Mouse (Mus musculus) kidney, embryonic 14.5 days (tissue): ENCODE results near the gene Olfr585. TPM values are rescaled to one million over a fixed set of nuclear protein-coding genes. Genes with fewer than 3 reads are reported as not detected.

Source experiments
- ATAC-seq: fragments of 200-750 bp; cut with Nextera tagmentation; 2 replicates; pipeline ENCODE4 v1.8.0; 2017; ENCODE audit warnings: moderate number of reproducible peaks, mild to moderate bottlenecking, moderate TSS enrichment, moderate library complexity; ENCODE audit not compliant: low FRiP score, low TSS enrichment
- H3K27ac ChIP-seq: fragments of 300-500 bp; sonication (generic); 2 replicates; pipeline ENCODE4 v1.5.1; 2014; ENCODE audit warnings: low read depth, mild to moderate bottlenecking, low read length, moderate library complexity, mixed read lengths
- H3K27me3 ChIP-seq: fragments of 300-500 bp; sonication (generic); 2 replicates; pipeline ENCODE4 v1.6.1; 2014; ENCODE audit warnings: mild to moderate bottlenecking, low read length; ENCODE audit not compliant: control insufficient read depth, insufficient read depth
- H3K36me3 ChIP-seq: fragments of 300-500 bp; sonication (generic); 2 replicates; pipeline ENCODE4 v1.6.1; 2014; ENCODE audit warnings: low read length, mixed read lengths; ENCODE audit not compliant: control insufficient read depth, insufficient read depth
- H3K4me1 ChIP-seq: fragments of 300-500 bp; sonication (generic); 2 replicates; pipeline ENCODE4 v1.6.1; 2014; ENCODE audit warnings: low read length, mixed read lengths; ENCODE audit not compliant: control insufficient read depth, insufficient read depth
- H3K4me2 ChIP-seq: fragments of 300-500 bp; sonication (generic); replicated peaks from 2 replicates; pipeline ENCODE4 v1.6.1; 2014; ENCODE audit warnings: low read depth, mild to moderate bottlenecking, low read length
- H3K4me3 ChIP-seq: fragments of 300-500 bp; sonication (generic); 2 replicates; pipeline ENCODE4 v1.5.1; 2014; ENCODE audit warnings: mild to moderate bottlenecking, low read length
- H3K9ac ChIP-seq: fragments of 300-500 bp; sonication (generic); 2 replicates; pipeline ENCODE4 v1.6.1; 2014; ENCODE audit warnings: low read depth, mild to moderate bottlenecking, low read length, moderate library complexity
- H3K9me3 ChIP-seq: fragments of 300-500 bp; sonication (generic); 2 replicates; pipeline ENCODE4 v1.6.1; 2016; ENCODE audit warnings: low read length; ENCODE audit not compliant: control insufficient read depth
- WGBS: fragments of 180-500 bp; shearing (Covaris S2); extraction: QIAGEN DNeasy Blood & Tissue Kit; methylation state at CpG from one replicate; pipeline ENCODE4 v1.1.7; 2014; 5-methylcytosine and 5-hydroxymethylcytosine counted together
- polyA plus RNA-seq: library from polyadenylated mRNA; unstranded; fragments of >200 nt; fragmentation: Nextera tagmentation; extraction: Ambion mirVana; gene quantifications from 2 replicates; pipeline ENCODE4 v1.2.1, GENCODE M21; 2014

Gene Olfr585
- not detected in 2 replicates for polyA plus RNA-seq

DNA sequence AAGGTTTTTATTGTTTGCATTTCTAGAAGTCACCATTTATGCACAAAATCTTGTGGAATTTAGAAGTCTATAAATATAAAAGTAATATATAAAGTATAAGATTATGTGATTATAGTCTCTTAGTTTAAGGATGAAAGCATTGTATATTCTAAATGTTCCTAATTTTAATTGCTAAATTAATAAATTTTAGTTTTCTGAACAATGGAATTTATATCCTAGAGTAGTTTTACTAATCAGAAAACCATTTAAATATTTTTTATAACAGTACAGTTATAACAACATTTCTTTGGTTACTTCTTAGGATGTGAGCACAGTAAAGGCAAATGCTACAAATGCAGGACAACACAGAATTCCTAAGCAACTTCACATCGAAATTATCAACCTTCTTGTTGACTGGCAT is at the start of gene Olfr585:
Gene Olfr585 (plus strand): TSS at position 301 of the 400 bp plus-strand sequence.
- no peak for ATAC-seq
- no peaks in the 10 kb centered on the region for H3K36me3 ChIP-seq
- no peak within 1 kb of the TSS for H3K9ac ChIP-seq
- no peaks in the 10 kb centered on the region for H3K9me3 ChIP-seq
- H3K27ac ChIP-seq, result no peak within 1 kb of the TSS
- H3K4me2 ChIP-seq, result no peak within 1 kb of the TSS
- no peak within 1 kb of the TSS for H3K4me3 ChIP-seq
- H3K27me3 ChIP-seq, result no peaks in the 10 kb centered on the region
- 95% methylated on average over 1 of the region's 1 CpGs for WGBS
- H3K4me1 ChIP-seq, result no peaks in the 10 kb centered on the region

DNA sequence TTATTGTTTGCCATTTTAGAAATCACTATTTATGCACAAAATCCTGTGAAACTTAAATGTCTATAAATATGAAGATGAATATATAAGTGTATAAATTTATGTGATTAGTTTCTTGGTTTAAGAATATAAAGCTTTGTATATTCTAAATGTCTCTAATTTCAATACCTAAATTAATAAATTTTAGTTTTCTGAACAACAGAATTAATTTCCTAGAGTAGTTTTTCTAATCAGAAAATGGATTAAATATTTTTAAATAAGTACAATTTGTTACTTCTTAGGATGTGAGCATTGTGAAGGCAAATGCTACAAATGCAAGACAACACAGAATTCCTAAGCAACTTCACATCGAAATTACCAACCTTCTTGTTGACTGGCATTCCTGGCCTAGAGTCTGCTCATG is 46.5 kb upstream of the Olfr585 start, which contains the start of gene Olfr583:
Gene Olfr583 (plus strand): TSS at position 301 of the 400 bp plus-strand sequence.
- no peak within 1 kb of the TSS for H3K4me3 ChIP-seq
- H3K9me3 ChIP-seq, result no peaks in the 10 kb centered on the region
- 92% methylated on average over 1 of the region's 1 CpGs for WGBS
- no peaks in the 10 kb centered on the region for H3K4me1 ChIP-seq
- no peak within 1 kb of the TSS for H3K4me2 ChIP-seq
- no peaks in the 10 kb centered on the region for H3K27me3 ChIP-seq
- no peak within 1 kb of the TSS for H3K27ac ChIP-seq
- no peaks in the 10 kb centered on the region for H3K36me3 ChIP-seq
- no peak for ATAC-seq
- H3K9ac ChIP-seq, result no peak within 1 kb of the TSS

DNA sequence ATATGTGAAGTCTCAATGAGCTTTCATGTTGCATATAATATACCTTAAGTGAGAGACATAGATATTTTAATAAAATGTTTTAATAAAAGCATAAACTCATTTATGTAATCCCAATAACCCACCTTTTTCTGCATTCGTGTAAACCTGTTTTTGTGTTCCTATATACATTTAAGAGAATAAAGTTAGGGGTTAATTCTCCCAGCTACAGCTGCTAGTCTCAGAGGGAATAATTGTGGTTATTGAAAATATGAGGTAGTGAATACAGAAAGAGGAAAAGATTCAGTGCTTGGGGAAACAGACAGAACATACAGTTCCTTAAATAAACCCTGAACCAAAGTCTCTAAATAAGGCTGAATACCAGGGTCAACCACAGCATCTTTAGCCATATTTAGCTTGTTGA is 15.9 kb upstream of the Olfr585 start, which contains the start of gene Olfr584:
Gene Olfr584 (plus strand): TSS at position 301 of the 400 bp plus-strand sequence.
- no peaks in the 10 kb centered on the region for H3K27me3 ChIP-seq
- H3K9ac ChIP-seq, result no peak within 1 kb of the TSS
- H3K36me3 ChIP-seq, result no peaks in the 10 kb centered on the region
- WGBS, result 83% methylated on average over 1 of the region's 1 CpGs
- H3K9me3 ChIP-seq, result peaks cover 5% of the 10 kb centered on the region; the same call in 1 of the 2 replicates
- ATAC-seq, result no peak
- H3K4me1 ChIP-seq, result no peaks in the 10 kb centered on the region
- H3K27ac ChIP-seq, result no peak within 1 kb of the TSS
- no peak within 1 kb of the TSS for H3K4me3 ChIP-seq
- H3K4me2 ChIP-seq, result no peak within 1 kb of the TSS

DNA sequence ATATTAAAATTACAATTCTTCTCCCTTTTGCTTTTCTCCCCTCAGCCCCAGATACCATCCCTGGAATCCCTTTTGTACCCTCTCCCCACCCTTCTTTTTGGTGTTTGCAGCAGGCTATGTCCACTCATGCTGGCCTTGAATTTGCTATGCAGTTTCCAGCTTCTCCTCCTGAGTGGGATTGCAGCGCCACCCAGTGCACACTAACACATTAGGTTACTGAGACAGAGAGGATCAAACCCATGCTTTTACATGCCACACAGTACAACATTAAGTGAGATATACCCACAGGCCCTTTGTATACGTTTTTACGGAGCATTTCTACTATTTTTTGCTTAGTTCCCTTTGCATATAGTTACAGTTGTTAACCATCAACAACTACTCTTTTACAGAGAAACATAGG is 21.9 kb downstream of the Olfr585 start:
- WGBS, result 64% methylated on average over 3 of the region's 3 CpGs
- H3K9me3 ChIP-seq, result no peaks in the 10 kb centered on the region
- H3K4me1 ChIP-seq, result no peaks in the 10 kb centered on the region
- no peak for ATAC-seq
- H3K4me2 ChIP-seq, result no peak overlapping the region
- no peak overlapping the region for H3K4me3 ChIP-seq
- H3K36me3 ChIP-seq, result no peaks in the 10 kb centered on the region
- no peak overlapping the region for H3K9ac ChIP-seq
- no peak overlapping the region for H3K27ac ChIP-seq
- no peaks in the 10 kb centered on the region for H3K27me3 ChIP-seq

DNA sequence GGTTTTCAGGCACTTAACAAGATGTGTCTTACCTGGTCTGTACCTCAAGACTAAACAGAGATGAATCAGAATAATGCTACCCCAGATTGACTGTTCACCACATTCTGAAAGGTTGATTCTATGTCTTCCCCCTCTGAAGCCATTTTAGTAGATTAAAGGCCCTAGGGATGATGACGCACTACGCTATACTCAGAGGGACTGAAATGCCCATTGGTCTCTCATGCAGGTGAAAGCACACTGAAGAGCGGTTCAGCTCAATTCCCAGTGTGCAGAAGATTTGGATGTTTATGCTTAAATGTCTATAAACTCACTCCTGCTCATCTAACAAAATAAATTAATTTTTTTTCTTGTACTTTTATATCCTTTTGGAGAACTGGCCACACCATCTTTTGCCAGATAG is 28.0 kb downstream of the Olfr585 start, which contains the start of gene Olfr586:
Gene Olfr586 (minus strand): TSS at position 101 of the 400 bp plus-strand sequence.
- H3K9ac ChIP-seq, result no peak within 1 kb of the TSS
- H3K9me3 ChIP-seq, result no peaks in the 10 kb centered on the region
- H3K4me3 ChIP-seq, result no peak within 1 kb of the TSS
- no peak within 1 kb of the TSS for H3K27ac ChIP-seq
- 86% methylated on average over 3 of the region's 3 CpGs for WGBS
- no peaks in the 10 kb centered on the region for H3K36me3 ChIP-seq
- no peak within 1 kb of the TSS for H3K4me2 ChIP-seq
- H3K4me1 ChIP-seq, result no peaks in the 10 kb centered on the region
- no peak for ATAC-seq
- H3K27me3 ChIP-seq, result no peaks in the 10 kb centered on the region

DNA sequence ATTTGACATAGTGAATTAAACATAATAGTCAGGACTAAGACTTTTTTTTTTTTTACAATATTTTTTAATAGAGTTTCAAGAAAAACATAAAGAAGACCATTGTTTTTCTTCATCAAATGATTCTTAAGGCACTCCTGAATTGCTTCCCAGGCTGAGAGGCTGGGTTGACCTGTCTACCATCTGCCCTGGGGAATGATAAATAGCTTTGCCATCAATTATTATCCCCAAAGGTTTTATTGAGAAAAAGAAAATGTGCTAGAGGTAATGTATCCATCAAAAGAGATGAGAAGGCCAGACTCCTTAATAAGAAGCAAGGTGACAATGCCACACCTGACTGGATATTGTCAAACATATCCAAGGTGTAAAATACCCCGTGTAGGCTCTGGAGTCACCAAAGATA is 43.1 kb downstream of the Olfr585 start, which contains the start of gene Olfr588-ps1:
Gene Olfr588-ps1 (plus strand): TSS at position 301 of the 400 bp plus-strand sequence.
- no peak within 1 kb of the TSS for H3K4me2 ChIP-seq
- H3K9ac ChIP-seq, result no peak within 1 kb of the TSS
- H3K9me3 ChIP-seq, result no peaks in the 10 kb centered on the region
- no peaks in the 10 kb centered on the region for H3K4me1 ChIP-seq
- H3K4me3 ChIP-seq, result no peak within 1 kb of the TSS
- no peaks in the 10 kb centered on the region for H3K27me3 ChIP-seq
- 90% methylated on average over 1 of the region's 1 CpGs for WGBS
- no peaks in the 10 kb centered on the region for H3K36me3 ChIP-seq
- ATAC-seq, result no peak
- no peak within 1 kb of the TSS for H3K27ac ChIP-seq

Other genes starting within 250 kb of the Olfr585 start
- not detected in 2 replicates for gene Olfr566, start 239.0 kb upstream of the Olfr585 start, polyA plus RNA-seq
- gene Olfr568, start 220.6 kb upstream of the Olfr585 start, polyA plus RNA-seq, result not detected in 2 replicates
- not detected in 2 replicates for gene Olfr569, start 206.8 kb upstream of the Olfr585 start, polyA plus RNA-seq
- gene Olfr570, start 203.1 kb upstream of the Olfr585 start, polyA plus RNA-seq, result not detected in 2 replicates
- gene Olfr571, start 180.2 kb upstream of the Olfr585 start, polyA plus RNA-seq, result not detected in 2 replicates
- gene Olfr572, start 173.3 kb upstream of the Olfr585 start, polyA plus RNA-seq, result not detected in 2 replicates
- not detected in 2 replicates for gene Olfr573-ps1, start 155.1 kb upstream of the Olfr585 start, polyA plus RNA-seq
- gene Olfr574, start 149.3 kb upstream of the Olfr585 start, polyA plus RNA-seq, result not detected in 2 replicates
- gene Olfr575, start 138.9 kb upstream of the Olfr585 start, polyA plus RNA-seq, result not detected in 2 replicates
- gene Olfr576, start 135.1 kb upstream of the Olfr585 start, polyA plus RNA-seq, result not detected in 2 replicates
- not detected in 2 replicates for gene Olfr577, start 121.8 kb upstream of the Olfr585 start, polyA plus RNA-seq
- gene Olfr578, start 108.4 kb upstream of the Olfr585 start, polyA plus RNA-seq, result not detected in 2 replicates
- not detected in 2 replicates for gene Olfr582, start 59.7 kb upstream of the Olfr585 start, polyA plus RNA-seq
- gene Olfr583, start 46.4 kb upstream of the Olfr585 start, polyA plus RNA-seq, result not detected in 2 replicates
- not detected in 2 replicates for gene Olfr584, start 15.8 kb upstream of the Olfr585 start, polyA plus RNA-seq
- not detected in 2 replicates for gene Olfr586, start 27.9 kb downstream of the Olfr585 start, polyA plus RNA-seq
- not detected in 2 replicates for gene Olfr588-ps1, start 43.2 kb downstream of the Olfr585 start, polyA plus RNA-seq
- not detected in 2 replicates for gene Olfr589, start 58.6 kb downstream of the Olfr585 start, polyA plus RNA-seq
- not detected in 2 replicates for gene Olfr591, start 80.6 kb downstream of the Olfr585 start, polyA plus RNA-seq
- gene Olfr592, start 87.1 kb downstream of the Olfr585 start, polyA plus RNA-seq, result not detected in 2 replicates
- gene Olfr593, start 114.1 kb downstream of the Olfr585 start, polyA plus RNA-seq, result not detected in 2 replicates
- not detected in 2 replicates for gene Olfr594, start 119.3 kb downstream of the Olfr585 start, polyA plus RNA-seq
- not detected in 2 replicates for gene Usp17ld, start 154.8 kb downstream of the Olfr585 start, polyA plus RNA-seq
- not detected in 2 replicates for gene Olfr596, start 207.9 kb downstream of the Olfr585 start, polyA plus RNA-seq
- gene Olfr597, start 218.6 kb downstream of the Olfr585 start, polyA plus RNA-seq, result not detected in 2 replicates
- not detected in 2 replicates for gene Olfr598, start 225.8 kb downstream of the Olfr585 start, polyA plus RNA-seq
- gene Olfr599, start 238.2 kb downstream of the Olfr585 start, polyA plus RNA-seq, result not detected in 2 replicates